11 mouse cellular contexts compared by ENCODE assay signal in genomic region chr13:43235982-43236381, GRCm38 (mm10).
DNase-seq lines count a peak whose midpoint lies in the region; ATAC-seq and TF ChIP-seq lines count a peak whose summit lies in the region.
"Had no signal": no experiment of that assay in that cellular context is flagged by ENCODE, and none has a peak within 500 bp of the region (broad histone marks: within the 10 kb centered on the region; RNA-seq: fewer than 3 reads in every experiment).

No protein-coding gene starts in this region.

- H3K27ac ChIP-seq in forebrain, embryonic 15.5 days (replicated peaks): peak overlapping the region; percentile 47; the same call in 1 of the 2 replicates
- no peak overlapping the region for H3K27ac ChIP-seq in forebrain, embryonic 10.5 days
- H3K27ac ChIP-seq in hindbrain, postnatal 0 days: peak overlapping the region; percentile 45; the same call in 1 of the 2 replicates
- H3K27ac ChIP-seq in hindbrain, embryonic 16.5 days (ENCODE audit: low read depth, low read length): no peak overlapping the region
- H3K27ac ChIP-seq in stomach, embryonic 14.5 days (ENCODE audit: low read length): no peak overlapping the region; the same call in 1 of the 2 replicates
- no peak overlapping the region for H3K27ac ChIP-seq in stomach, postnatal 0 days (replicated peaks)

- H3K27me3 ChIP-seq in forebrain, embryonic 15.5 days: no peaks in the 10 kb centered on the region
- H3K27me3 ChIP-seq in forebrain, embryonic 10.5 days (ENCODE audit: poor library complexity, severe bottlenecking): no peaks in the 10 kb centered on the region
- H3K27me3 ChIP-seq in hindbrain, postnatal 0 days (ENCODE audit: insufficient read depth, low read length): no peaks in the 10 kb centered on the region
- no peaks in the 10 kb centered on the region for H3K27me3 ChIP-seq in hindbrain, embryonic 16.5 days (replicated peaks; ENCODE audit: control insufficient read depth, insufficient read depth, low read length)
- no peaks in the 10 kb centered on the region for H3K27me3 ChIP-seq in stomach, embryonic 14.5 days (ENCODE audit: control insufficient read depth, insufficient read depth, low read length)
- H3K27me3 ChIP-seq in stomach, postnatal 0 days (ENCODE audit: control insufficient read depth, insufficient read depth, low read length): no peaks in the 10 kb centered on the region

- TF ChIP-seq CTCF in hindbrain, postnatal 0 days (IDR thresholded peaks at IDR 0.05; ENCODE audit: low read depth): no peak
- TF ChIP-seq CTCF in stomach, postnatal 0 days (IDR thresholded peaks at IDR 0.05; ENCODE audit: low read depth): no peak

- no peak overlapping the region for H3K9ac ChIP-seq in forebrain, embryonic 15.5 days (replicated peaks)
- no peak overlapping the region for H3K9ac ChIP-seq in hindbrain, postnatal 0 days (replicated peaks; ENCODE audit: low read length)
- H3K9ac ChIP-seq in hindbrain, embryonic 16.5 days (ENCODE audit: low read depth, low read length): no peak overlapping the region
- H3K9ac ChIP-seq in stomach, embryonic 14.5 days (replicated peaks; ENCODE audit: low read depth, low read length): no peak overlapping the region
- no peak overlapping the region for H3K9ac ChIP-seq in stomach, postnatal 0 days (ENCODE audit: low read length)

- 83% methylated on average over 4 of the region's 4 CpGs for WGBS in forebrain, embryonic 15.5 days
- WGBS in forebrain, embryonic 10.5 days: 86% methylated on average over 4 of the region's 4 CpGs
- 71% methylated on average over 4 of the region's 4 CpGs for WGBS in hindbrain, postnatal 0 days
- WGBS in hindbrain, embryonic 16.5 days: 73% methylated on average over 4 of the region's 4 CpGs
- WGBS in stomach, embryonic 14.5 days: 67% methylated on average over 4 of the region's 4 CpGs
- 66% methylated on average over 4 of the region's 4 CpGs for WGBS in stomach, postnatal 0 days

- H3K9me3 ChIP-seq in forebrain, embryonic 15.5 days: no peaks in the 10 kb centered on the region
- H3K9me3 ChIP-seq in forebrain, embryonic 10.5 days: no peaks in the 10 kb centered on the region
- H3K9me3 ChIP-seq in hindbrain, postnatal 0 days (ENCODE audit: low read length): no peaks in the 10 kb centered on the region
- no peaks in the 10 kb centered on the region for H3K9me3 ChIP-seq in hindbrain, embryonic 16.5 days (ENCODE audit: control insufficient read depth, low read length)
- H3K9me3 ChIP-seq in stomach, embryonic 14.5 days (ENCODE audit: control insufficient read depth, low read depth, low read length): no peaks in the 10 kb centered on the region
- no peaks in the 10 kb centered on the region for H3K9me3 ChIP-seq in stomach, postnatal 0 days (ENCODE audit: control insufficient read depth, low read length)

- peaks cover 35% of the 10 kb centered on the region for H3K4me1 ChIP-seq in forebrain, embryonic 15.5 days
- H3K4me1 ChIP-seq in forebrain, embryonic 10.5 days: peaks cover 44% of the 10 kb centered on the region
- peaks cover 23% of the 10 kb centered on the region for H3K4me1 ChIP-seq in hindbrain, postnatal 0 days (ENCODE audit: insufficient read depth, low read length)
- H3K4me1 ChIP-seq in hindbrain, embryonic 16.5 days (ENCODE audit: control insufficient read depth, insufficient read depth, low read depth, low read length): peaks cover 14% of the 10 kb centered on the region
- H3K4me1 ChIP-seq in stomach, embryonic 14.5 days (ENCODE audit: control insufficient read depth, insufficient read depth, low read length): peaks cover 22% of the 10 kb centered on the region
- H3K4me1 ChIP-seq in stomach, postnatal 0 days (replicated peaks; ENCODE audit: control insufficient read depth, insufficient read depth): peaks cover 7% of the 10 kb centered on the region; the same call in 1 of the 2 replicates

- ATAC-seq in forebrain, embryonic 15.5 days (replicated peaks): no peak
- no peak for ATAC-seq in hindbrain, postnatal 0 days
- no peak for ATAC-seq in hindbrain, embryonic 16.5 days
- 0 out of 2 replicates have a peak, but pooled peaks have one; percentile 10 for ATAC-seq in stomach, embryonic 14.5 days (ENCODE audit: insufficient number of reproducible peaks, insufficient read depth, low FRiP score, low read depth)
- ATAC-seq in stomach, postnatal 0 days (ENCODE audit: low FRiP score, low TSS enrichment): no peak

- H3K36me3 ChIP-seq in forebrain, embryonic 15.5 days: no peaks in the 10 kb centered on the region
- H3K36me3 ChIP-seq in forebrain, embryonic 10.5 days (replicated peaks): no peaks in the 10 kb centered on the region
- H3K36me3 ChIP-seq in hindbrain, postnatal 0 days (ENCODE audit: insufficient read depth, low read length): no peaks in the 10 kb centered on the region
- no peaks in the 10 kb centered on the region for H3K36me3 ChIP-seq in hindbrain, embryonic 16.5 days (ENCODE audit: control insufficient read depth, insufficient read depth, low read length)
- no peaks in the 10 kb centered on the region for H3K36me3 ChIP-seq in stomach, embryonic 14.5 days (ENCODE audit: control insufficient read depth, insufficient read depth, low read length)
- no peaks in the 10 kb centered on the region for H3K36me3 ChIP-seq in stomach, postnatal 0 days (ENCODE audit: control insufficient read depth, insufficient read depth, low read length)

- H3K4me2 ChIP-seq in forebrain, embryonic 15.5 days (replicated peaks): no peak overlapping the region
- no peak overlapping the region for H3K4me2 ChIP-seq in hindbrain, postnatal 0 days (ENCODE audit: low read depth, low read length)
- H3K4me2 ChIP-seq in hindbrain, embryonic 16.5 days (ENCODE audit: low read length): no peak overlapping the region
- no peak overlapping the region for H3K4me2 ChIP-seq in stomach, embryonic 14.5 days (replicated peaks; ENCODE audit: low read depth, low read length)
- H3K4me2 ChIP-seq in stomach, postnatal 0 days (replicated peaks; ENCODE audit: low read depth): no peak overlapping the region

- DNase-seq in forebrain, embryonic 10.5 days (ENCODE audit: extremely low spot score, low spot score): no peak
- DNase-seq in hindbrain, postnatal 0 days (ENCODE audit: low spot score): no peak
- DNase-seq in stomach, postnatal 0 days (ENCODE audit: low spot score): no peak
- DNase-seq in adrenal gland, postnatal 36 days: no peak
- DNase-seq in cerebellum, adult 11 months: no peak
- DNase-seq: adrenal gland, postnatal 25 days; cerebellum, postnatal 10 days; gastrocnemius, postnatal 36 days had no signal

- no peak overlapping the region for H3K4me3 ChIP-seq in forebrain, embryonic 15.5 days
- H3K4me3 ChIP-seq in forebrain, embryonic 10.5 days: no peak overlapping the region
- no peak overlapping the region for H3K4me3 ChIP-seq in hindbrain, postnatal 0 days (ENCODE audit: low read length)
- no peak overlapping the region for H3K4me3 ChIP-seq in hindbrain, embryonic 16.5 days (ENCODE audit: low read length)
- no peak overlapping the region for H3K4me3 ChIP-seq in stomach, embryonic 14.5 days (ENCODE audit: low read depth, low read length)
- H3K4me3 ChIP-seq in stomach, postnatal 0 days (ENCODE audit: low read depth, low read length): no peak overlapping the region

- no peak for TF ChIP-seq EP300 in stomach, postnatal 0 days (optimal IDR thresholded peaks at IDR 0.05)

Comparison
In these comparisons a context has a peak if more than half of its experiments do, and no peak if none do; other contexts are left out.
1. H3K27ac ChIP-seq: peak in forebrain, embryonic 15.5 days (single experiment) and hindbrain, postnatal 0 days (single experiment); none in forebrain, embryonic 10.5 days (single experiment), hindbrain, embryonic 16.5 days (single experiment), stomach, embryonic 14.5 days (single experiment) and stomach, postnatal 0 days (single experiment).